Mouse (Mus musculus) gastrocnemius, adult 8-10 months (tissue): Measurements from ENCODE around the gene Gm12248. TPM values are rescaled to one million over a fixed set of nuclear protein-coding genes. Genes with fewer than 3 reads are reported as not detected.
"Not testable (repeated sequence)": the region's sequence is repeated elsewhere in the genome, so short reads cannot be mapped to it uniquely, and the experiment has no call there.

ENCODE experiments used
- DNase-seq, 2 experiments: peaks; one replicate each; pipeline ENCODE4 v3.0.0; 2022; ENCODE audit warnings: low spot score in 2 of 2
- total RNA-seq, 4 experiments: library from RNA; stranded (reverse); gene quantifications; 2 replicates each; pipeline ENCODE4 v1.2.4; 2022

Gene Gm12248
- total RNA-seq, 4 experiments from 2014 or later, result not detected

DNA sequence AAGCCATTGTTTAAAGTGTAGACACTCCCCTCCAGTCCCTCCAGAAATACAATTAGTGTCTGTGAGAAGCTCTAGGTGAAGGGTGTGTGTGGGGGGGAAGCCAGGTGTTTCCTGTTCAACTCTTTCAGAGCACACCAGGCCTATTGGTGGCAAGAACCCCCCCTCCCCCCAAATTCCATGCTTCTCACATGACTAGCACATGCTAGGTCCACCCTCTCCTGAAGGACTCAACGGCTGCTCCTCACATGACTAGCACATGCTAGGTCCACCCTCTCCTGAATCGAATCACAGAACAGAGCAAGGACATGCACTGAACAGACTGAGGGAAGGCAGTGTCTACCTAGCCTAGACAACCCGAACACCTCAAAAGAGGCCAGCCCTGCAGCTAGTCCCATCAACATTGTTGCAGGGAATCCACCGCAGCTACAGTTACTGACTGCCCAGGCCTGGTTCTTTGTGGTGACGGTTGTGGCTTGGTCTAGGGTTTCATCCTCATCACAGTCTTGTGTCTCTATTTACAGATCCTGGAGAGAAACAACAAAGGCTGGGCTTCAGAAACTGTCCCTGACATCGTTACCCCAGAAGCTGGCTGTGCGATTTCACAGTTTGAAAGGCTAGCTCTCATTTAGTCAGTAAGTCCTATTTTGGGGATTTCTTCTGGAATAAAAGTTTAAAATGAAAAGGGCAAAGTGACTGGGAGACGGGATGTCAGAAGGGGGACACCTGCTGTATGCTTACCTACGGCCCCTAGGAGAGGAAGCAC lies 9.8 kb upstream of the Gm12248 start:
- no peak for DNase-seq

DNA sequence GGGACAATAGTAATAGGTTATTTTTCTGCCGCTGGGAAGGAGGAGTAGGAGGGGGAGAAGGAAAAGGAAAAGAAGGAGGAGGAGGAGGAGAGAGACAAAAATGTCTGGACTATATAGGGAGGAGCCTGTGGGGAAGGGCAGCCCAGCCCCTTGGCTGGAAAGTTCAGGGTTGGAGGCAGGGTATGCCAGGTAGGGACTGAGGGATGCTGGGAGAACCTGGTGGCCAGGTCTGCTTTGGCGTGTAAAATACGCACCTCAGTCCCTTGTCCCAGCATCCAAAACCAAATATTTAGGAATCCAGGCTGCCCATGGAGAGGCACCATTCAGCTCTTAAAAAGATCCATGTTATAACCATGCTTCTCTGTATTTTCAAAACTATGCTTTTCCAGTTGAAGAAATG lies 9.2 kb upstream of the Gm12248 start:
- no peak for DNase-seq

DNA sequence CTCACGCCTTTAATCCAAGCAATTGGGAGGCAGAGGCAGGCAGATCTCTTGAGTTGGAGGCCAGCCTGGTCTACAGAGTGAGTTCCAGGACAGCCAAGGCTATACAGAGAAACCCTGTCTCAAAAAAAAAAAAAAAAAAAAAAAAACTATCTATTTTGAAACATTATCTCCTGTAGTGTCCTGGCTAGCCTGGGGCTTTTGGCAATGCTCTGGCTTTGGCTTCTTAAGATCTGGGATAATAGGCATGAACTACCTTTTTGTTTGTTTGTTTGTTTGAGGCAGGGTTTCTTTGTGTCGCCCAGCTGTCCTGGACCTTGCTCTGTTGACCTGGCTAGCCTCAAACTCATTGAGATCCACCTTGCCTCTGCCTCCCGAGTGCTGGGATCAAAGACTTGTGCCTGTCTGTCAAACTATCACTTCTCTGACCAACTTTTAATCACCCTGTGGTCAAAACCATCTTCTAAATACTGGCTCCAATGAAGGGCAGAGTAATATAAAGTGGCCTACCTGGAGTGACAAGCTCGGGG lies 8.3 kb upstream of the Gm12248 start:
- DNase-seq, result no peak

DNA sequence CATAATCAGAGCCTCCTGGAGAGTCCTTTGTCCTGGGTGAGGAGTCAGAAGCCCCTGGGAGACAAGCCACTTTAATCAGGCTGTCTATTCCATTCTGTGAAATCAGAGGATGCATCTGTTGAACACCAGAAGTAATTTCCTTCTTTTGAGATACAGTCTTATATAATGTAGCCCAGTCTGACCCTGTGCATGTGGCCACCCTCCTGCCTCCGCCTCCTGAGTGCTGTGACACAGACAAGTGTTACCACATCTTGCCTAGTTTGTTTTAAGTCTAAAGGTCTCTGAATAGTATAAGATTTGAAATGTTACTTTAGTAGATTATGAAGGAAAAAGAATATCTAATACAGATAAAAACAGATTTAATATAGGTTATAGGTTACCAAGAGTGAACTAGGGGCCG lies 7.1 kb upstream of the Gm12248 start:
- no peak for DNase-seq

DNA sequence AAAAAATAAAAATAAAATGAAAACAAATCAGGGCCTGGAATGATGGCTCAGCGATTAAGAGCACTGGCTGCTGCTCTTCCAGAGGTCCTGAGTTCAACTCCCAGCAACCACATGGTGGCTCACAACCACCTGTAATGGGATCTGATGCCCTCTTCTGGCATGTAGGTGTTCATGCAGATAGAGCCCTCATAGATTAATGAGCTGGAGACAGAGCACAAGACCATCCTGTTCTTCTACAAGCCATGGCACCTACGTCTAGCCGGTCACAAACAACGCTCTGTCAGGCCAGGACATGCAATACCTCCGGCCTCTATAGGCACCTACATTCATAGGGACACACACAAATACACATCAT lies 5.4 kb upstream of the Gm12248 start:
- not testable (repeated sequence) for DNase-seq

DNA sequence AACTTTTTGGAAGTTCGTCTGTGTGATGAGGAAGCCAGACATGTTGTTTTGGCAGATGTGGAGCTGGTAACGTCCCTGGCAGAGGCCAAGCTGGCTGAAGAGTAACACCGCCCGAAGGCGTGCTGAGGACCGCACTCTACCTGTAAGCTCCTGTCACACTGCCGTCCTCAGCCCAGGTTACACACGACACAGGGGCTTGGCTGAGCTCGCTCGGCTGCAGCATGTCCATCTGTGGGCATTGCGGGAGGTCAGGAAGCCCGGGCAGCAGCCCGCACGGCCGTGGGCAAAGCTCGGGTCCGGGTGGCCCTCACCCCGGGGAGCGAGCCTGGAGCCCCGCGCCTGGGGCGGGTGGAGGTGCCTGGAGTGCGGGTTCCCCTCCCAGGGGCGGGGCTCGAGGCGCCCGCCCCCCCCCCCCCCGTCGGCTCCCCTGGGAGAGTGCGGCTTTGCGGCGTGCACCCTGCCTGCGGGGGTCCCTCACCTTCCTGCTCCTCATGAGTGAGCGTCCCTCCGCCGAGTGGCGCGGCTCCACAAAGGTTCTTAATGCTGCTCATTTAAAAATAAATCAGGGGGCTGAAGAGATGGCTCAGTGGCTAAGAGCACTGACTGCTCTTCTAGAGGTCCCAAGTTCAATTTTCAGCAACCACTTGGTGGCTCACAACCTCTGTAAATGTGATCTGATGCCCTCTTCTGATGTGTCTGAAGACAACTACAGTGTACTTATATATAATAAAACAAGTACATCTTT lies 4.9 kb upstream of the Gm12248 start:
- peak in 1 of 2 experiments; percentile 21 for DNase-seq

DNA sequence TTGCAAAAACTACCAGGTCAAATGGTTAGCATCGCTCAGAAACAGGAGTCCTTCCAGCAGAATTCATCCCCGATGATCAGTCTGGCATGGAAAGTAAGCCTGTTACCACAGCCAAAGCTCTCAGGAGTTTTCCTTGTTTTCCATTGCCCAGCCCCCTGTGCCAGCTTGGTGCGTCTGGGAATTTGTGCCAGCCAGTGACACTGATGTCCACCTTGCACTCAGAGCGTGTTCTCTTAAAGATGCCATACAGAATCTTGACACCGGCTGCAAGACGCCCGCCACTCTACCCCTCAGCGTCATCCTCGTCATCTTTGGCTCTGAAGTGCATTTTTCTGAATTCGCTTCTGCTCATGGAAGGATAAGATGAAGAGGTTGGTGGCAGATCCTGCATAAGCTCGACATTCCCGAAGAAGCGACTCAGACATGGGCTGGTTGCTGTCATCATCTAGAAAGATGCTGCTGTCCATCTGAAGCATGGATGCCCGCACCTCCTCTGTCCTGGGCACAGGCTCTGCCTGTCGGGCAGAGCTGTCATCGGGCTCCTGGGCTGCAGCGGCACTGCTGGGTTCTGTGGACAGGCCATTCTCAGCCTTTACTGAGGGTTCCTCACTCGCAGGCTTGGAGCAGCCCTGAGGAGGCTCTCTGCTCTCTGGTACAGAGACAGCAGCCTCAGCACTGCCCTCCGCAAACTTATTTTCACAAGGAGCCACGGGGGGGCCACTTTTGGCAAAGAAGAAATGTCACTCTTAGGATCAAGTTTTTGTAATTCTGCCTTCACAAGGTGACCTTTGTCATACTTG lies 4.1 kb upstream of the Gm12248 start:
- no peak for DNase-seq

DNA sequence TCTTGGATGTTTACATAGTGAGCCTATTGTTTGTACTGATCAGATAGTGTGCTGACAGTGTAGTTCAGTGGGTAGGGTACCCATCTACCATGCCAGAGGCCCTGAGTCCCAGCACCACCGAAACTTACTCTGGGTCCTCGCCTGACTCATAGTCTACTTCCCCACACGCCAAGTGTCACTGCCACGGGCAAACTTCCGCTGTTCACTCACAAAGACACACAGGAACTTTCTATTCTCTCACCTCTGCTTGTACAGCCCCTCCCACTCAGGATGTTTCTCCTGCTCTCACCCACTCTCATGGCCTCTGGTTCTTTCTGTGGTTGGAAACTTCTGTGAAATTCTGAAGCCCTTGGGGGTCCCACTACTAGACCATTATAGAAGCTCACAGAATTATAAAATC lies 3.2 kb upstream of the Gm12248 start:
- no peak for DNase-seq

DNA sequence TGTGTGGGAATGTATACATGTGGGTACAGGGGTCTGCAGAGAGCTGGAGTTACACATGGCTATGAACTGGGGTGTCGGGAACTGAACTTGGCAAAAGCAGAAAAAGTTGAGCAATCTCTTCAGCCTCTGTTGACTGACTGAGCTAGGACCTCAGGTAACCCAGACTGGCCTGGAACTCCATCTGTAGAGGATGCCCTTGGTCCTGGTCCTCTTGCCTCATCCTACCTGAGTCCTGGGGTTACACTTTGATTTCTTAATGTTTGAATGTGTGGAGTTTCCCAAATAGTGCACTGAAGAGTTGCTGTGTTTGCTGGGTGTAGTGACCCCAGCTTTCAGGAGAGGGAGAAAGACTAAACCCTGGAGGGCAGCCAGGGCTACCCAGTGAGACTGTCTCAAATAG lies 2.6 kb upstream of the Gm12248 start:
- no peak for DNase-seq

DNA sequence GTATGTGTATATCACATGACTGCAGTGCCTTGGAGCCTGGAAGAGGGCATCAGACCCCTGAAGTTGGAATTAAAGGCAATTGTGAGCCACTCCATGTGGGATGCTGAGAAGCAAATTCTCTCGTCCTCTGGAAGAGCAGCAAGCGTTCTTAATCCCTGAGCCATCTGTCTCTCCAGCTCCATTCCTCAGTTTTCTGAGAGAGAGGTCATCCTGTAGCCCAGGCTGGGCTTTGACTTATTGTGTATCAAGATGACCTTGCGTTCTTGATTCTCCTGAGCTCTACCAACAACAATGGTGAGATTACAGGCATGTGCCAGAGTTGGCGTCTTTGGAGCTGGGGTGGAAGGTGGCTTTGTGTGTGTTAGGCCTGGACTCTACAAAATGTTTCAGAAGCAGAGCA lies 1.8 kb upstream of the Gm12248 start:
- DNase-seq, result no peak

DNA sequence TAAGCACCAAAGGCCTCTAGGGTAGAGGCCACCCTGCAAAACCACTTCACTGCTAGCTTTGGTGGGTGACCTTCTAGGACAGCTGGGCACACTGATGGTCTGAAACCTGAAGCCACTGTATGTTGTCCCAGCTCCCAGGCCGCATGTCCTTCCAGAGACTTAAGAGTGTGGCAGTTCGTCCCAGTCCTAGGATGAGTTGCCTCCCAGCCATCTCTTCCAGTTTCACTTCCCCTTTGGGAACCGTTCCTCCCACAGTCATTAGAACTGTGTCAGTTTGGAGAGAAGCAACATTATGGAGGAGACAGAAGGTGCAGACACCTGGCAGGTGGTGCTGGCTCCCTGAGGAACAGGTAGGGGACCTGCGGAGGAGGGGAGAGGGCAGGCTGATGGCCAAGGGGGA lies 393 bp downstream of the Gm12248 start:
- DNase-seq, result no peak

DNA sequence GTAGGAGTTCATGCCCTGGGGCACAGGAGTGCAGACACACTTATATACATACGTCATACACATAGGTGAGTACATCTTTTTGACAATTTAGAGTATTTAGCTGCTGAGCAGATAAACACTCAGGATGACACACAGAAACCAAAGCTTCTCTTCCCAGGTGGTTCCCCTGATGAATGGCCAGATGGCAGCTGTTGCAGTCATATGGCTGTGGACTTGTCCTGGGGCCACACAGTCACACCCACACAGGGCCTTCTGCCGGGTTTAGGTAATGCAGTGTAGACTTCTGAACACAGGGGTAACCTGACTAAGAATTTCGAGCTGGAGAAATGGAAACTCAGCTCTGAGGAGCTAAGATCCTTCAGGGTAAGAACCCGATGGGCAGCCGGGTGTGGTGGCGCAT lies 11.2 kb downstream of the Gm12248 start:
- no peak for DNase-seq

DNA sequence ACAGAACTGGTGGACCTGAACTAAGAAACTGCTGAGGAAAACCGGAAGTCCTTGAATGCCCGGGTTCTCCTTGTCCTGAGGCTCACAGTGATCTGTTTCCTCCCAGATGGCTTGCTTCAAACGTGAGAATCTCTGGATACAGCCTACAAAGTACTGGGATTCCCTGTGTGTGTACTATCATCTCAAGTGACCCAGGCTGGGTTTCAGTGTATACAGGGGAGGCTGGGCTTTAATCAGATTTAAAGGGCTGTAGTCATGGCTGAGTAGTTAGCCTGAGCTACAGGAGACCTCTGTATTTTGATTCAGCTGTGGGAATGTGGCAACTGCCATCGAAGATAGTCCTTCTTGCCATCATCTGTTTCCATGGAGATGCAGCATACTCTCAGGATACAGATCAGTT lies 15.7 kb downstream of the Gm12248 start:
- no peak for DNase-seq

DNA sequence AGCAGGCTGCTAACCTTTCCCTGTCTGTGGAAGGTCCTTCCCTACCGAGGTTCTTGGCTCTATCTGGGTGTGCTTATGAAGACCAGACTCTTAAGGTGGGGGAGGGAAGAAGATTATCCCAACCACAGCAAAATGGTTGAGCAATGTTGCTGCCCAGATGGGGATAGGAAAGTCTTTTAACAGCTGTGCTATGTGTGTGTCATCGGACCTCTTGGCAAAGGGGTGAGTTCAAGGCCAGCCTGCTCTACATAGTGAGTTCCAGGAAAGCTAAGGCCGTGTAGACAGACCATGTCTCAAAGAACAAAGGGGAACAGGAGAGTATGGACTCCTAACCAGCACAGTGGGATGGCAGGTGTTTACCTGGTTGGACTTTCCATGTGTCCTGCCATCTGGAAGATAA lies 20.0 kb downstream of the Gm12248 start:
- no peak for DNase-seq

DNA sequence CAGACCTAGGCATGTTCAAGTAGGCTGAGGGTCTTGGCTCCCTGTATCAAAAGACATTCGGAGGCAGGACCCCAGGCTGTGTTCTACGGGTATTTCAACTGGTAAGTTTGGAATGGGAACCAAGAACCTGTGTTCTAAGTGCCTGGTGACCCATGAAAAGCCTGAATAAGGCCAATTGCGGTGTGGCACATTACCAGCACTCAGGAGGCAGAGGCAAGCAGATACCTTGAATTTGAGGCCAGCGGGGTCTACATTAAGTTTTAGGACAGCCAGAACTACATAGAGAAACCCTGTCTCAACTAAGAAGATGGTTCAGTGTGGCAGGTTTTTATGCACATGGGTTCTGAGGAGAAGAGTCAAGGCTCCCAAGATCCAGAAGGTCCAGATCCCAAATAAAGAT lies 27.9 kb downstream of the Gm12248 start:
- no peak for DNase-seq

DNA sequence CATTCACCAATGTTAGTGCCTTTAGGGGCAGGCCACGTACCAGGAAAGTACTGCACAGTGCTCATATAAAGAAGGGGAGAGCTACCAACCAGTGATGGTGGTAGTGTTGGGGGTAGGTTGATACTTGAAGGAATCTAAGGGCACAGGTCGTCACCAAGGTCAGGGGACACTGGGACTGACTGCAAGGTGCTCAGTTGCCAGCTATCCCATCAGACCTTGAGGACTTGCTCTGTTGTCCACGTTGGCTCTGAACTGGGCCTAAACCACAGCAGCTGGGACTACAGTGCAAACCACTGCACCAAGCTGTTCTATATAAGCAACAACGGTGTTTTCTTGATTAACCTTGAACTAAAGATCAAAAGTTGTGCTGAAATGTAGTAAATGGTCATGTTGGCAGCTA lies 30.3 kb downstream of the Gm12248 start:
- DNase-seq, result no peak

DNA sequence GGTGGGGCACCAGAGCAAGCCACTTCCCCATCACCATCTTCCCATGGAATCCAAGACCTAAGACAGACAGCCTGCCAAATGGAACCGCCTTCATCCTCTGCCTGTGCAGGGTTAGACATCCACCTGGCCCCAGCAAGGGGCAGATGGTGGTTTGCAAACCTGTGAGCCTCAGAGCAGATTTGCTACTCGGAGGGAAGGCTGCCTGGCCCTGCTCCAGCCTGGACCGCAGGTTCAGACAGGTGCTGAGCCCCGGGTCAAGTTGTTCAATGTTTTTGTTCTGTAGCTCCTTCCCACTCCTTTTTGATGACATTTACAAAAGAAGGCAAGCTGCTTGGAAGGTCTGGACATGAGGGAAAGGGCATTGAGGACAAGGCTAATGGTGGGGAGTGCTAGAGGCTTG lies 31.7 kb downstream of the Gm12248 start:
- DNase-seq, result not testable (repeated sequence)

DNA sequence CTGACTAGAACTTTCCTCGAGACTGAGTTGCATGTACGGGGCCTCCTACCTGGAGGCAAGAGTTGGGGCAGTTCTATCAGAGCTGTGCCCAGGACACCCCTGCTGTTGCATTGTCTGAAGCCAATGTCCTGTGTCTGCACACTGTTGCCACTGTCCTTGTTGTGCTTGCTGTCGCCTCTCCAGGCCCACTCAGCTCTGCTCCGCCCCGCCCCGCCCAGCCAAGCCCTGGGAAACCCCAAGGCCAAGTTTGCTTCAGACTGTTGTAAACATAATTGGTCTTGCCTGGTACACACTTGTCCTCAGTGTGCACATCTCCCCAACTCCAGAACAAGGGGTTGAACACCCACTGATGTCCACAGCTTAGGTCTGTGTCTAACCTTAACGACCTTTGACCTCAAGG lies 33.2 kb downstream of the Gm12248 start:
- DNase-seq, result not testable (repeated sequence)

DNA sequence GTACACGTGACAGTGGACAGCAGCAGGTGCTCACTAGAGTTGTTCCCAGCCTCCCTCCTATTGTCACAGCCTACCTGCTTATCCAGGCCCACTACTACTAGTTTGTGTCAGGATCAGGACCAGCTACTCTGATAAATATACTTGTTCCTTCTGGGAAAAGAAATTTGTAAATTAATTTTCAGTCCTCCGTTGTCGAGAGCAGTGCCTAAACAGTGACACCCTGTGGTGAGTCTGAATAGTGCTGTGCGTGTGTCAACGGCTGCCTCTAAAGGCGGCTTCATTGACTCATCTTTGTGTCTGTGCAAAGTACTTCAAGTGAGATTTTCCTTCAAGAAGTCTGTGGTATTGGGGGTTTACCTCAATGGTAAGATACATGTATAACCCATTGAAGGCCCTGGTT lies 35.5 kb downstream of the Gm12248 start:
- no peak for DNase-seq

DNA sequence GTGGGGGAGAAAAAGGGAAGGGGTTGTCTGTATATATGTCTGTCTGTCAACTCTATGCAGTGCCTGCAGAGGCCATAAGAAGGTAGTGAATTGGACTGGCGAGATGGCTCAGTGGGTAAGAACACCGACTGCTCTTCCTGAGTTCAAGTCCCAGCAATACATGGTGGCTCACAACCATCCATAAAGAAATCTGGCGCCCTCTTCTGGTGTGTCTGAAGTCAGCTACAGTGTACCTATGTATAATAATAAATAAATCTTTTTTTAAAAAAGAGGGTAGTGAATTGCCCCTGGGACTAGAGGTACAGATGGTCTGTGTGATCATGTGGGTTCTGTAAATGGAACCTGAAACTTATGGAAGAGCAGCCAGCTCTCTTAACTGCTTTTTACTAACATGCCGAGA lies 46.5 kb downstream of the Gm12248 start:
- no peak for DNase-seq

DNA sequence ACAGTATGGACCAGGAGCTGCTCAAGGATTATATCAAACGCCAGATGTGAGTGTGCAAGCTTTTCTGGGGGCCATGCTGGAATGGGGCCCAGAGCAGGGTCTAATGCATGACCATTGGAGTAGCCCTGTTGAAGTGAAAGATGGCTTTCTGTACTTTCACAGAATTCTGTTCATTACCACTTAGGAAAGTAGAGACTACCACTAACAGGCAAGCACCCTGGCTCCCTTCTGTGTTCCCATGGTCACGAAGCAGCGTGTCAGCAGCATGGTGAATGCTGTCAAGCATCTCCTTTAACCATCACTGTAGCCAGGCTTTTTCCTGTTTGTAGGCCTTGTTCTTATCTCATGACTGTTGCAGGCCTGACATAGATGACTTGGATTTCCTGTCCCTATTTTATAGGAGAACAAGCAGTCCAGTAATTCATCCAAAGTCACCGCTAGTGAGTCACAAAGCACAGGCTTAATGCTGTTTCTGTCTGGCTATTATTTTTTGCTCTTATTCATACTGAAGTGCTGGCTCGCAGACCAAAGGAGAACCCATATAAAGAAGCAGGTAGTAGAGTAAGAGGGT lies 50.0 kb downstream of the Gm12248 start:
- no peak for DNase-seq

DNA sequence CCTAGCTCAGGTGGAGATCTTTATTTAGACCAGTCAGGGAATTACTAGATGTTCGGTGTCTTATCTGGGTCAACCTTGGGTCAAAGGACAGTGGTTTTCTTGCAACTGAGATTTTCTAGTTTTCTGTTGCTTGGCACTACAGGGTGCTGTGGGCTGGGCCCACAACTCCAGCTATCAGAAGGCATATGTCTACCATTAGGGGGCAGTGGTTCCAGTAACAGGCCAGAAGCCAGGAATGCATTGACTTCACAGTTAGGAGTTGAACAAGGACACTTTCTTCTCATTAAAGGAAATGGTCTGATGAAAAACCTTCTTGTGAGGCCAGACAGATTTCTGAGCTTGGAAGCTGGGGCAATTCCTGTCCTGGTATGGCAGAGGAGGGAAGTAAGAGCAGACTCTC lies 53.9 kb downstream of the Gm12248 start:
- DNase-seq, result no peak
